Mouse (Mus musculus) heart, embryonic 13.5 days (tissue): ENCODE measurements around the gene Mrps18b. TPM values are rescaled to one million over a fixed set of nuclear protein-coding genes. Genes with fewer than 3 reads are reported as not detected.

Experiments
- ATAC-seq: fragments of 200-750 bp; cut with Nextera tagmentation; 2 replicates; pipeline ENCODE4 v1.8.0; 2017; ENCODE audit warnings: moderate TSS enrichment; ENCODE audit not compliant: insufficient number of reproducible peaks, low FRiP score, low TSS enrichment; ENCODE audit errors: extremely low read depth
- H3K27ac ChIP-seq: fragments of 300-500 bp; sonication (generic); replicated peaks from 2 replicates; pipeline ENCODE4 v1.5.1; 2015; ENCODE audit warnings: moderate library complexity, mild to moderate bottlenecking, inconsistent platforms
- H3K27me3 ChIP-seq: fragments of 300-500 bp; sonication (generic); replicated peaks from 2 replicates; pipeline ENCODE4 v1.6.1; 2015; ENCODE audit warnings: mild to moderate bottlenecking, inconsistent platforms
- H3K36me3 ChIP-seq: fragments of 300-500 bp; sonication (generic); 2 replicates; pipeline ENCODE4 v1.6.1; 2015; ENCODE audit warnings: mild to moderate bottlenecking, inconsistent platforms
- H3K4me1 ChIP-seq: fragments of 300-500 bp; sonication (generic); 2 replicates; pipeline ENCODE4 v1.6.1; 2015; ENCODE audit warnings: inconsistent platforms
- H3K4me2 ChIP-seq: fragments of 300-500 bp; sonication (generic); 2 replicates; pipeline ENCODE4 v1.6.1; 2015; ENCODE audit warnings: inconsistent platforms, mild to moderate bottlenecking, moderate library complexity
- H3K4me3 ChIP-seq: fragments of 300-500 bp; sonication (generic); 2 replicates; pipeline ENCODE4 v1.5.1; 2015; ENCODE audit warnings: moderate library complexity, mild to moderate bottlenecking, inconsistent platforms
- H3K9ac ChIP-seq: fragments of 300-500 bp; sonication (generic); 2 replicates; pipeline ENCODE4 v1.6.1; 2015; ENCODE audit warnings: inconsistent platforms, mild to moderate bottlenecking, moderate library complexity
- H3K9me3 ChIP-seq: fragments of 300-500 bp; sonication (generic); 2 replicates; pipeline ENCODE4 v1.6.1; 2016; ENCODE audit warnings: inconsistent platforms
- WGBS: fragments of 180-500 bp; shearing (Covaris S2); methylation state at CpG from one replicate; pipeline ENCODE4 v1.1.7; 2015; ENCODE audit warnings: mixed read lengths; 5-methylcytosine and 5-hydroxymethylcytosine counted together
- polyA plus RNA-seq: library from polyadenylated mRNA; unstranded; fragments of >200 nt; fragmentation: Nextera tagmentation; extraction: Ambion mirVana; gene quantifications from 2 replicates; pipeline ENCODE4 v1.2.1, GENCODE M21; 2015

The Mrps18b gene
- polyA plus RNA-seq, 1 experiment from 2014 or later, result 67.8 TPM

DNA sequence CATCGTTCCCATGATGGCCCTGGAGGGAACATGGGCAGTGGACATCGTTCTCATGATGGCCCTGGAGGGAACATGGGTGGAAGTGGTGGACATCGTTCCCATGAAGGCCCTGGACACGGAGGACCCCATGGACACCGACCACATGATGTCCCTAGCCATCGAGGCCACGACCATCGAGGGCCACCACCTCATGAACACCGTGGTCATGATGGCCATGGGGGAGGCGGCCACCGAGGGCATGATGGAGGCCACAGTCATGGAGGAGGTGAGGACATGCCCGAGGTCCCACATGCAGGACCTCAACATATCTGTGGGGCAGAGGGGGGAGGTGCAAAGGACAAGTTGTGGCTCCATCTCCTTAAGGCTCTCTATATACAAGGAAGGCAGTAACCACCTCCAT is 14.4 kb upstream of the Mrps18b start:
- no peak overlapping the region for H3K9ac ChIP-seq
- no peak overlapping the region for H3K4me2 ChIP-seq
- H3K27me3 ChIP-seq, result no peaks in the 10 kb centered on the region
- H3K9me3 ChIP-seq, result no peaks in the 10 kb centered on the region
- ATAC-seq, result no peak
- 95% methylated on average over 12 of the region's 12 CpGs for whole genome bisulfite sequencing
- no peak overlapping the region for H3K27ac ChIP-seq
- peaks cover 66% of the 10 kb centered on the region for H3K36me3 ChIP-seq
- H3K4me1 ChIP-seq, result 0 out of 2 replicates have a peak, but pooled peaks cover 2% of the 10 kb centered on the region
- no peak overlapping the region for H3K4me3 ChIP-seq

DNA sequence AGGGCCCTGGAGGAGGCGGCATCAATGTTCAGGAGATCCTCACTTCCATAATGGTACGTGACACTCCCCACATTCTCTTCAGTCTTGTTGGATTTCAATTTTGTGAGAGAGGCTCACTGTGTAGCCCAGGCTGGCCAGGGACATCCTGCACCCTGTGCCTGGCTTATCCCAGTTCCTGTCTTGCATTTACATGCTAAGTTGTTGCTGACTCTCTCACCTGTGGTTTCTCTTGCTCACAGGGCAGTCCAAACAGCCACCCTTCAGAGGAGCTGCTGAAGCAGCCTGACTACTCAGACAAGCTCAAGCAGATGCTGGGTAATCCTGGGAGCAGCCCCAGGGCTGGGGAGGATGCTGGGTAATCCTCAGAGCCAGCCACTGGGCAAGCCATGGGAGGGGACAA is 13.3 kb upstream of the Mrps18b start:
- no peaks in the 10 kb centered on the region for H3K27me3 ChIP-seq
- peaks cover 76% of the 10 kb centered on the region for H3K36me3 ChIP-seq
- H3K9ac ChIP-seq, result no peak overlapping the region
- H3K27ac ChIP-seq, result no peak overlapping the region
- no peak overlapping the region for H3K4me3 ChIP-seq
- 0 out of 2 replicates have a peak, but pooled peaks cover 2% of the 10 kb centered on the region for H3K4me1 ChIP-seq
- 91% methylated on average over 2 of the region's 2 CpGs for WGBS
- no peak overlapping the region for H3K4me2 ChIP-seq
- H3K9me3 ChIP-seq, result no peaks in the 10 kb centered on the region
- ATAC-seq, result no peak

DNA sequence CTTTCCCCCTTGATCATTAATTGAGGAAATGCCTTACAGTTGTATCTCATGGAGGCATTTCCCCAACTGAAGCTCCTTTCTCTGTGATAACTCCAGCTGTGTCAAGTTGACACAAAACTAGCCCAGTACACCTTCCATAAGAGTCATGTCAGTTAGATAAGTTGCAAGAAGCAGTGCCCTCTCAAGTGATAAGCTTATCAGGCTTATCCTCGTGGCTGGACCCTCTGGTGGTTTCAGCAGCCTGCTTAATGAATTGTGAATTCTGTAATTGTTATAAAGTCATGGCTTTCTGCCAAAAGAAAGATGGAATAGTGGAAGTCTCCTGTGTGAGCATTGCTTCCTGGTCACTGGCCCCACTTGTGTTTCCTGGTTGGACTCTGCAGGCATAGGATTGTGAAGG is 11.3 kb upstream of the Mrps18b start:
- no peak overlapping the region for H3K4me2 ChIP-seq
- H3K27ac ChIP-seq, result no peak overlapping the region
- H3K36me3 ChIP-seq, result peaks cover 93% of the 10 kb centered on the region
- no peak overlapping the region for H3K4me3 ChIP-seq
- 0 out of 2 replicates have a peak, but pooled peaks cover 6% of the 10 kb centered on the region for H3K4me1 ChIP-seq
- no peak overlapping the region for H3K9ac ChIP-seq
- WGBS, result 9% methylated on average over 1 of the region's 1 CpGs
- no peaks in the 10 kb centered on the region for H3K9me3 ChIP-seq
- no peaks in the 10 kb centered on the region for H3K27me3 ChIP-seq
- no peak for ATAC-seq

DNA sequence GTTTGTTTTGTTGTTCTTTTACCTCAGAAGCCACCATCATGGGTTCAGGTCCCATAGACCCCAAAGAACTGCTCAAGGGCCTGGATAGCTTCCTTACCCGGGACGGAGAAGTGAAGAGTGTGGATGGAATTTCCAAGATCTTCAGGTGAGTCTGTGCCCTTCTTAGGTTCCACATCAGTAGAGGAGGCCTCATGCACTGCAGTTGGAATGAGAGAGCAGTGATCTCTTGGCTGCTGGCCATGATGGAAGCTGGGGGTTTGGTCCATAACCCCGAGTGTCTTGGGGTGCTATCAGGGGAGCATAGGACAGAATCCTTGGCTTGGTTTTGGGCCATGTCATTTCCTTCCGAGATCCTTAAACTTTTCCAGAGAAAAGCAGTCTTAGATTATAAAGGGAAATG is 7.1 kb upstream of the Mrps18b start:
- Histone ChIP-seq H3K9me3 (no peaks in the 10 kb centered on the region), H3K27me3 (no peaks in the 10 kb centered on the region), H3K4me2 (no peak overlapping the region), H3K4me3 (no peak overlapping the region), H3K9ac (no peak overlapping the region), H3K27ac (no peak overlapping the region), H3K36me3 (peaks cover 67% of the 10 kb centered on the region), H3K4me1 (peaks cover 39% of the 10 kb centered on the region)
- WGBS, result 90% methylated on average over 4 of the region's 4 CpGs
- ATAC-seq, result no peak

DNA sequence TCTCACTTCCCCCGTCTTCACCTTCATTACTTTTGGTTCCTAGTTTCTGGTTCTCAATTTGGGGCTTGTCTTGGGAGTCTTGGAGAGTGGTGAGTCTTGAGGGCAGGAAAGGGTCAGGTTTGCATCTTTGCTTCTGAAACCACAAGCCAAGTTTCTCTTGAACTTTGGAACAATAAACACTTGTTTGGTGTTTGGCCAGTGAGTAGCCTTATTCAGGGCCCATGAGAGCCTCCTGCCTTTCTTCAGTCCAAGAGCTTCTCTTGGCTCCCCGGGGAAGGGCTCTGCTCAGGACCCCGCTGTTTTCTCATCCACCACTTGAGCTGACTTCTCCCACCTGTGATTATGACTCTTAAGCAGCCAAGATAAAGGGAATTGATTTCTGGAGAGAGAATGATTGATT is 6.4 kb upstream of the Mrps18b start:
- no peaks in the 10 kb centered on the region for H3K9me3 ChIP-seq
- no peak overlapping the region for H3K4me3 ChIP-seq
- H3K36me3 ChIP-seq, result peaks cover 64% of the 10 kb centered on the region
- H3K27me3 ChIP-seq, result no peaks in the 10 kb centered on the region
- H3K27ac ChIP-seq, result no peak overlapping the region; the same call in 1 of the 2 replicates
- peaks cover 39% of the 10 kb centered on the region for H3K4me1 ChIP-seq
- H3K9ac ChIP-seq, result no peak overlapping the region
- ATAC-seq, result no peak
- 87% methylated on average over 3 of the region's 3 CpGs for WGBS
- no peak overlapping the region for H3K4me2 ChIP-seq

DNA sequence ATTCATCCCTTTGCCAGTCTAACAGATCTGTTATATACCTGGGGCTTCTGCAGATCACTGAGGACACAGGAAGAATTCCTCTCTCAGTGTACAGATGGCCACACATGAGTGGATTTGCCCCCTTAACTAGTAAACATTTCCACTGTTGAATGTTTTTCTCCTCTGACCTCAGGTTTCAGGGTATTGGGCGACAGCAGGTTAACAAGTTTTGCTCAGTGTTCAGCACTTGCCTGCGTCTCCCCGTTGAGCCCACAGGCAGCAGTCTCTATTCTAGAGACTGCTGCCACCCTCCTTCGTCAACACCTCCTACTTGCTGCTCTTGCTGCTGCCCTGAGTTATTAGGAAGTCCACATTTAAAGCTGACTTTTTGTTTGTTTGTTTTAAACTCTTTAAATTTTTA is 5.5 kb upstream of the Mrps18b start:
- Histone ChIP-seq H3K9ac (peak overlapping the region; percentile 15; the same call in 1 of the 2 replicates), H3K4me1 (peaks cover 39% of the 10 kb centered on the region), H3K9me3 (no peaks in the 10 kb centered on the region), H3K27me3 (no peaks in the 10 kb centered on the region), H3K4me3 (no peak overlapping the region), H3K36me3 (peaks cover 61% of the 10 kb centered on the region), H3K27ac (no peak overlapping the region; the same call in 1 of the 2 replicates), H3K4me2 (no peak overlapping the region)
- WGBS, result 71% methylated on average over 4 of the region's 4 CpGs
- no peak for ATAC-seq

DNA sequence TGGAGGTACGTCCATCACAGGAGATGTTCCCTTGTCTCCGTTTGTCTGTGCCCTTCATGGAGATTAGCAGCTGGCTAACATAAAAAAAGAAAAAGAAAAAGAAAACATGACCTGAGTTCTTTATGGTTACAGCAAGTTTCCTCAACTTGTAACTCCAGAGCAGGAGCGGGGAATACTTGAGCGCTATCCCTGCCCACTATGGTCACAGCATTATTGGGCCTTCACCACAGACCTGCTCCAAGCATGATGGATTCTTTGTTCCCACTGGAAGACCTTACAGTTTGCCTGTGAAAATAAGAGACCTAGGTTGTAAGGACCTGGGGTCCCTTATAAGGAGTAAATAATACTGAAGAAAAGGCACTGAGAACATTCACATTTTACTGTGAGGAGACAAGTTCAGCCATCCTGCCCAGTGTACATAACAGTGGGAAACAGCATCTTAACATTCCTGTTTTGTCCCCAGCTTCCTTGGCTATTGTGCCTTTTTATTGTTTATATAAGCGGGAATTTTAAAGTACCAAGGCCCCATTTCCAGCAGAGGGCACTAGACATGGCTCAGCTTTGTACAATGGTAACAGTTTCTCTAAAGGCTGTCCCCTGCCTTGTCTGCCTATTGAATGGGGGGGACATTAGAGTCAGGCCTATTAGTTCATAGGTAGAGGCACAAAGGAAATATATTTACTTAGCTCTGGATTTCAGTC is 4.8 kb upstream of the Mrps18b start:
- H3K36me3 ChIP-seq, result peaks cover 54% of the 10 kb centered on the region
- H3K4me2 ChIP-seq, result peak overlapping the region; percentile 98; the same call in 1 of the 2 replicates
- no peak overlapping the region for H3K4me3 ChIP-seq
- H3K27ac ChIP-seq, result peak overlapping the region; percentile 96
- ATAC-seq, result no peak
- no peaks in the 10 kb centered on the region for H3K27me3 ChIP-seq
- no peak overlapping the region for H3K9ac ChIP-seq
- WGBS, result 70% methylated on average over 5 of the region's 5 CpGs
- no peaks in the 10 kb centered on the region for H3K9me3 ChIP-seq
- peaks cover 37% of the 10 kb centered on the region for H3K4me1 ChIP-seq

DNA sequence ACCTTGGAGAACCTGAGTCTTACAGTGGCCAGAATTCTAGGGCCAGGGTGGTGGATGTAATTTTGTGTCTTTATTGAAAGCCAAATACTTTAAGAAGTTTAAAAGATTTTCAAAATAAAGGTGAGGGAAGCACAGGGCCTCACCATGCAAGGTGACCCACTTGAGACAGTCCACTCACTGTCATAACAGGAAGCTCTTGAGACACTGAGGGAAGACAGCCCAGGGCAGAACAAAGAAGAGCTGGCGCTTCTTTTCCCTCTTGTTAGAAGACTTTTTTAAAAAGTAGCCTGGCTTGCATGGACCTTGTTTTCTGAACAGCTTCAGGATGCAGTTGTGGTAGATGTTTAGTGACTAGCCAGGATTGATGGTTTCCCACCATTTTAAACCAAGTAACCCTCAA is 4.2 kb upstream of the Mrps18b start:
- H3K9ac ChIP-seq, result peak overlapping the region; percentile 96
- peaks cover 39% of the 10 kb centered on the region for H3K4me1 ChIP-seq
- H3K27me3 ChIP-seq, result no peaks in the 10 kb centered on the region
- H3K9me3 ChIP-seq, result no peaks in the 10 kb centered on the region
- H3K36me3 ChIP-seq, result peaks cover 48% of the 10 kb centered on the region
- no peak for ATAC-seq
- H3K27ac ChIP-seq, result peak overlapping the region; percentile 96
- 59% methylated on average over 1 of the region's 1 CpGs for WGBS
- H3K4me3 ChIP-seq, result peak overlapping the region; percentile 86
- peak overlapping the region; percentile 98 for H3K4me2 ChIP-seq

DNA sequence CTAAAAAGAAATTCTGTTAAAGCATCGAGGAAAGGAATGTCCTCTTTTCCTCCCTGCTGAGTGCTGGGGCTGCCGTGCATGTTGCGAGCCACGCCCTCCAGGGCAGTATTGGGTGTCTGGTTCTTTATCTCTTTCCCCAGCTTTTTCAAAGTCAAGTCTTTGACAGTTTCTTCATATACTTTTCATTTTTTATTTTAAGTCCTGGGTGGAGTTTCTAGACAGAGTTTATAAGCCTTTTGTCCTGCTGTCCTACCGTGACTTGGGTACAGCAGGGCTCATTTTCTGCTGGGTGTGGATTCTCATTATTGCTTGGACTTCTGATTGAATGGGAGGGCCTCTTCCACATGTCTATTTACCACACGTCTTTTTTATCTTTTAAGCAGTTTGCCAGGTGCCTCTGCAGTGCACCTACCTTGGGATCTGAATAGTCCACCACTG is 3.7 kb upstream of the Mrps18b start:
- 41% methylated on average over 6 of the region's 6 CpGs for WGBS
- H3K9ac ChIP-seq, result peak overlapping the region; percentile 96
- H3K36me3 ChIP-seq, result peaks cover 43% of the 10 kb centered on the region
- H3K27ac ChIP-seq, result peak overlapping the region; percentile 96
- no peaks in the 10 kb centered on the region for H3K27me3 ChIP-seq
- peak overlapping the region; percentile 98 for H3K4me2 ChIP-seq
- peak overlapping the region; percentile 86 for H3K4me3 ChIP-seq
- no peak for ATAC-seq
- no peaks in the 10 kb centered on the region for H3K9me3 ChIP-seq
- H3K4me1 ChIP-seq, result peaks cover 44% of the 10 kb centered on the region

DNA sequence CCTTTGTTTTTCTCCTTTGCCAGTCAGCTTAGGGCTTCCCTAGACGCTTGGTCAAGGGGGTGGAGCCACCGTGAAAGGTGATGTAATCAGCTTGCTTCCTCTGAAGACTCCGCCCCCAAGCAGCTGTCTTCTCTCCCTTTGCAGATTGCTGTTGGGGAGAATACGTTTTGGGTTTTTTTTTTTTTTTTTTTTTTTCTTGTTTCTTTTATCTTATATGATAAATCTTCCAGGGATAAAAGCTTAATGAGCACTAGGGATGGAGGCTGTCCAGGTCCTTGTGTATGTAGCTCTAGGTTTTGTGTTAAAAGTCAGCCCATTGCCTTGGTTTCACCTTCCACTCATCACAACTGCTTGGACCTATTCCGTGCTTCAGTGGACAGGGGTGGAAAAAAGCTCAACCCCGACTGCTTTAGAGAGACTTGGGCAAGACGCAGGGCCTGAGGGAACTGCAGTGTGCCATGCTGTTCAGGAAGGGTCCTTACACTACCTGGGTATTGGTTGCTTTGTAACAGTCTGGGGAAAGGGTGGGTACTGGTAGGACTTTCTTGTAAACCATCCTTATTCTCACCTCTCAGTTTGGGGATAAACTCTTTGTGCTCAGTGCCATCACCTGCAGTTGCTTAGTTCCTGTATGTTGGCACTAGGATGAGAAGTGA is 3.0 kb upstream of the Mrps18b start:
- ATAC-seq, result 0 out of 2 replicates have a peak, but pooled peaks have one; percentile 32
- Histone ChIP-seq H3K4me3 (peak overlapping the region; percentile 86), H3K9ac (peak overlapping the region; percentile 96), H3K27me3 (no peaks in the 10 kb centered on the region), H3K36me3 (peaks cover 42% of the 10 kb centered on the region), H3K9me3 (no peaks in the 10 kb centered on the region), H3K4me2 (peak overlapping the region; percentile 98), H3K4me1 (peaks cover 46% of the 10 kb centered on the region), H3K27ac (peak overlapping the region; percentile 96)
- 13% methylated on average over 7 of the region's 7 CpGs for WGBS

DNA sequence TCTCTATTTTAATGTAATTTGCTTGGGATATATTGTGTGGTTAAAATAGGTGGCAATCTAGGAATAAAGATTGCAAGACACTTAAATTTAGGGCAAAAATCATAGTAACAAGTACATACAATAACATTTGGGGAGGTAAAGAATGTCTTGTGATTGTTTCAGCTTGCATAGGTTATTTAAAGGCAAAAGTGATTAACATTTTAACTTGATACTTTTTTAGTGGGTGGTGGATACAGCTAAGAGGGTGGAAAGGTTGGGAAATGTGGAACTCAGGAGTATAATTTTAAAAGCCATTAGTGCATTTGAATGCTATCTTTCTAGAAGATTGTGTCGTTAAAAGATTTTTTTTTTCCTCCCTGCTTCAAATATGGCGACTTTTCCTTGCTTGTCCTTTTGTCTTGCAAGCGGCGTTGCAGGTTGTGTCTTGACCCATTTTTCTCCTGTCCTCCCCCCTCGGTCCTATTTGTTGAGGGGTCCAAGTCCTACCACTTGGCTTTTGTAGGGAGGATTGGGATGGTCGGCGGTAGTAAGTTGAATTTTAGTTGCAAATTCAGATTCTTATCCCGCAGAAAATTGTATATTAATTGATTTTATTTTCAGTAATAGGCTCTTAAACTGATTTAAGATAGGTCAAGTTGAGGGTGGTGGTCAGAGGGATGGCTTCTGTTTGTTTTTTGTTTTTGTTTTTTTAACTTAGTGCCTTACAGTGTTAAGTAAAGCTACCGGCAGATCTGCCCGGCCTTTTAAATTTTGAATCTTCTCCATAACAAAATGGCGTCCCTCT is 2.3 kb upstream of the Mrps18b start:
- no peak for ATAC-seq
- Histone ChIP-seq H3K36me3 (peaks cover 42% of the 10 kb centered on the region), H3K4me3 (peak overlapping the region; percentile 86), H3K4me2 (peak overlapping the region; percentile 98), H3K4me1 (peaks cover 46% of the 10 kb centered on the region), H3K9me3 (no peaks in the 10 kb centered on the region), H3K27ac (peak overlapping the region; percentile 96), H3K27me3 (no peaks in the 10 kb centered on the region), H3K9ac (peak overlapping the region; percentile 96)
- 0% methylated on average over 11 of the region's 11 CpGs for WGBS
